Mouse (Mus musculus) ZHBTc4 (cell line): ENCODE data around the gene Tbc1d9b.
"Not testable (repeated sequence)": the region's sequence is repeated elsewhere in the genome, so short reads cannot be mapped to it uniquely, and the experiment has no call there.

Source experiments
- DNase-seq: peaks from one replicate; pipeline ENCODE4 v3.0.0-alpha.2; 2011; ENCODE audit warnings: low read depth, low spot score

Gene Tbc1d9b

DNA sequence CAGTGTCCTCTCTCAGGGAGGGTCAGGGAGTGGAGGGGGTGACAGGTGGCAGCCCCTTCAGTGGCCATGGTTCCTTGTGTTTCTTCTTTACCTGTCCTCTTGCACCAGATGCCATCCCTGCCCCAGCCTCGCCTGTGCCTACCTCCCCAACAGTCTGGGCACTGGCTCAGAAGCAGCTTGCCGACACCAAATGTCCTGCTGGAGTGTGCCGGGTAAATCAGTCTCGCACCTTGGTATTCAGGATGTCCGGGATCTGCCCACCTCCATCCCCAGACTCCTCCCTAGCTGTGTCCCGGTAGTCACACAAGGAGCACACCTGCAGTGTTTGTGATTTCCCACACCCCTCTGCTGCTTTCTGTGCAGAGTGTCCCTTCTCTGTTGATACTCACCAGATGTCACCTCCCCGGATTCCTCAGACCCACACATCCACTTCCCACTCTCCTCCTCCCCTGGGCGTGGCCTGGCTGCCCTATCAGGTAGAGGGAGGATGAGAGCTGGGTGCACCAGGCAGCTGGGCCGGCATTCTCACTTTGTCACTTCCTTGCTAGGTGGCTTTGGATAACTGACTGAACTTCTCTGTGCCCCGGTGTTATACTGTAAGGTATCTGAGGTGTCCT, 7.1 kb downstream of the Tbc1d9b start:
- peak; percentile 58 for DNase-seq

GRCm38 (mm10) chr11:50139571-50139970, 8.4 kb downstream of the Tbc1d9b start:
- peak; percentile 87 for DNase-seq

GRCm38 (mm10) chr11:50145529-50145928, 14.3 kb downstream of the Tbc1d9b start:
- no peak for DNase-seq

GRCm38 (mm10) chr11:50146121-50146520, 14.9 kb downstream of the Tbc1d9b start:
- DNase-seq = no peak

DNA sequence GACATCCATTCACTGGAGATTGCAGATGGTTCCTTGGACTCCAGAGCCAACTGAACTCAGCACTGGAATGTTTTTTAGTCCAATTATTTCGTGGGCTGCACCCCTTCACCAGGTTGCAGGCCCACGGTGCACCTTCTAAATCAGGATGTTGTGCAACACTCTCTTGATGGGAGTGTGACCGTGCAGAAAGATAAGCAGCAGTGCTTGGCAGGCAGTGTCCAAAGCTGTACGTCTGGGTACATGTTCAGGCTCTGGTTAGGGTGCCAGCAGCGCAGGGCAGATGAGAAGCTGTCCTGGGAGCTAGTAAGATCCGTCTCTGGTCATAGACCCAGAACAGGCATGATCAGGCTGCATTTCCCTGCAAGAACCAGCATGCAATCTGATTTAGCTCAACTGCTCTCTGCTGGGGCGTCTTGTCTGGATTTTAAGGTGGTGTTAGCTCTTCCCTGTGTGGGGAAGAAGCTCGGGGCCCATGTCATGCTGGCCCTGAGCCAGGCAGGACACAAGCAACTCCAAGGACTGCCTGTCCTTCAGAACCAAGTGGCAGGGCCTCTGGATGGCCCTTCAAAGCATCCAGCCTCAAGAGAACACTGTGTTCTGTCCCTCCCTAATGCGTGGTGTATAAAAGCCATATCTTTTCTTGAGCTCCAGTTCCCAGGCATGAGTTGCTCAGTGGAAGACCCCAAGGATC, 16.2 kb downstream of the Tbc1d9b start:
- no peak for DNase-seq

DNA sequence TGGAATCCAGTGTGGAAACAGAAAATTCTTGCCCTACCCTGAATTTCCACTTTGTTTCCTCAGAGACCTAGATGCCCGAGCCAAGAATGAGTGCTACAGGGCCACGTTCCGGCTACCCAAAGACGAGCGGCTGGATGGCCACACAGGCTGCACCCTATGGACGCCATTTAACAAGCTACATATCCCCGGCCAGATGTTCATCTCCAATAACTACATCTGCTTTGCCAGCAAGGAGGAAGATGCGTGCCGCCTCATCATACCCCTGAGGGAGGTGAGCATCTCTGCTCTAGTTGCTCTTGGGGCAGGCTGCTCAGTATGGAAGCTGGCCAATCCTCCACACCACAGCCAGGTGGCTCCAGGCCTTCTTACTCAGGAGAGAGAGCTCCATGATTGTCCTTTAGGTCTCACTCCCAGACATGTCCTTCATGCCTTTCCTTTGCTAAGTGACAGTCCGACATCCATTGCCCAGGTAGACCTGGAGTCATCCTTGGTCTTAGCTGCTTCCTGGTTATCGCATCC, 16.8 kb downstream of the Tbc1d9b start:
- no peak for DNase-seq

DNA sequence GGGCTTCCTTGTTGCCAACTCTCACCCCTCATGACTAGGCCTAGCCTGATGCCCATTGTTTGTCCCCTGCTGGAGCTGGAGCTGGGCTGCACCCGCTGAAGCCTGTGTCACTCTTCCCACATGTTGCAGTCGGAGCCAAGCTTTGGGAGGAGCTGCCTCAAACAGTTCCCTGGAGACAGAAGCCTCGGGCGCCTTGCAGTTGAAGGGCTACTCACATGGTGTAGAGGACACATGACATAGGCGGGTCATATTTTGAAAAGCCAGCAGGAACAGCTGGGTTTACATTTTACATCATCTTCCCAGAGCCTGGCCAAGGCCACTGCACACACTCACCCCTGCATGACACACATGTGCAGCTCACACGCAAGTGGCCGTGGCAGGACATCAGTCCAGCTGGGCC, 18.0 kb downstream of the Tbc1d9b start:
- DNase-seq = no peak

DNA sequence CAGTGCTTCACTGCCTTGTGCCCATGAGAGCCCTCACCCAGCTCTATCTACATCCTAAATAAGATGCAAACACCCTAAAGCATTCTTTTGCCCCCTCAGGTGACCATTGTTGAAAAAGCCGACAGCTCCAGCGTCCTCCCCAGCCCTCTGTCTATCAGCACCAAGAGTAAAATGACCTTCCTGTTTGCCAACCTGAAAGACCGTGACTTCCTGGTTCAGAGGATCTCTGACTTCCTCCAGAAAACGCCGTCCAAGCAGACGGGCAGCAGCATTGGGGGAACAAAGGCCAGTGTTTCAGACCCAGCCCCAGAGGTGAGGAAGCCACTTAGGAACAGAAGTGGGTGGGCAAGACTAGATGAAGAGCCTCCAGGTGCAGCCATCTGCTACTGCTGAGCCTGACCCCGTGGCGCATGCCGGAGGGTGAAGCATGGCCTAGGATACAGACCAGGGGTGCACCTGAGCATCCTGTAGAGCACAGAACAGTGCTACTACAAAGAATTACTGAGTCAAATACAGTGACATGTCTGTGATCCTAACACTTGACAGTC, 18.5 kb downstream of the Tbc1d9b start:
- DNase-seq = no peak

- no peak for DNase-seq
Observed at GRCm38 (mm10) chr11:50151374-50151773, 20.2 kb downstream of the Tbc1d9b start.

GRCm38 (mm10) chr11:50154166-50154565, 23.0 kb downstream of the Tbc1d9b start:
- no peak for DNase-seq

DNA sequence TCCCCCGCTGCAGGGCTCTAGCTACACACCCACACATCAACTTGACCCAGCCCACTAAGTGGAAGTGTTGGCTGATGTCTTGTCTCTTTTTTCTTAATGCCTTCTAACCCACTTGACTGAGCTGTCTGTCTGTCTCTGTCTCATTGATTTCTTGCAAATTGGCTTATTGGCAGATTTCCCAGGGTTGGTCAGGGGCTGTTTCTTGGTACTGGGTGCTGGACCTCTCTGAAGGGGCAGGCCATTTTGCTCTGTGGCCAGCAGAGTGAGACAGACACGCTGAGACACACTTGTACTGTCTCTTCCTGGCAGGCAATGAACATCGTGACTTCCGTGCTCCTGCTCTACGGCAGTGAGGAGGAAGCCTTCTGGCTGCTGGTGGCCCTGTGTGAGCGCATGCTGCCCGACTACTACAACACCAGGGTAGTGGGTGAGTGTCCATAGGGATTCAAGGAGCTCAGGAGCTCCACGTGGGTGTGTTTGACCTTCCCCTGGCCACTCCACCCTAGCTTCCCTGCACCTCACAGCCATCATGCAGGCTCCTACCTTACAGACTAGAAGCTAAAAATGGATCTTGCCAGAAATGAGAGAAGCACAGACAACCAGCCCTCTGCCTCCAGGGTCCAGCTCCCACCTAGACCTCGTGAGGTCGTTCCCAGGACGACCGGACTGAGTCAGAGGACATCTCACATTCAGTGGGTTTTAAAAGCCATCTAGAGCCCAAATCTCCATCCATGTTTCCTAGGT, 23.8 kb downstream of the Tbc1d9b start:
- DNase-seq = no peak

DNA sequence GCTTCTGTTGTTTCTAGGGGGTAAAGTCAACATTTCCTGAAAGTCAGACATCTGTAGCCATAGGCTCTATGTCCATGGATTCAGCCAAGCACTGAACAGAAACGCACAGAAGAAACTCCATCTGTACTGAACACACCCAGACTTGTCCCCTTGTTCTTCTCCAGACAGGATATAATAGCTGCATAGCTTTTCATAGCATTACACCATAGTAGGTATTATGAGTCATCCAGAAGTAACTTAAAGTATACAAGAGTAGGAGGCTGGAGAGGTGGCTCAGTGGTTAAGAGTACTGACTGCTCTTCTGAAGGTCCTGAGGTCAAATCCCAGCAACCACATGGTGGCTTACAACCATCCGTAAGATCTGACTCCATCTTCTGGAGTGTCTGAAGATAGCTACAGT, 24.6 kb downstream of the Tbc1d9b start:
- no peak for DNase-seq

GRCm38 (mm10) chr11:50156725-50157258, 25.6 kb downstream of the Tbc1d9b start:
- DNase-seq = no peak

- no peak for DNase-seq
Observed at GRCm38 (mm10) chr11:50158346-50158745, 27.1 kb downstream of the Tbc1d9b start.

- no peak for DNase-seq
Observed at GRCm38 (mm10) chr11:50159347-50159746, 28.2 kb downstream of the Tbc1d9b start.

DNA sequence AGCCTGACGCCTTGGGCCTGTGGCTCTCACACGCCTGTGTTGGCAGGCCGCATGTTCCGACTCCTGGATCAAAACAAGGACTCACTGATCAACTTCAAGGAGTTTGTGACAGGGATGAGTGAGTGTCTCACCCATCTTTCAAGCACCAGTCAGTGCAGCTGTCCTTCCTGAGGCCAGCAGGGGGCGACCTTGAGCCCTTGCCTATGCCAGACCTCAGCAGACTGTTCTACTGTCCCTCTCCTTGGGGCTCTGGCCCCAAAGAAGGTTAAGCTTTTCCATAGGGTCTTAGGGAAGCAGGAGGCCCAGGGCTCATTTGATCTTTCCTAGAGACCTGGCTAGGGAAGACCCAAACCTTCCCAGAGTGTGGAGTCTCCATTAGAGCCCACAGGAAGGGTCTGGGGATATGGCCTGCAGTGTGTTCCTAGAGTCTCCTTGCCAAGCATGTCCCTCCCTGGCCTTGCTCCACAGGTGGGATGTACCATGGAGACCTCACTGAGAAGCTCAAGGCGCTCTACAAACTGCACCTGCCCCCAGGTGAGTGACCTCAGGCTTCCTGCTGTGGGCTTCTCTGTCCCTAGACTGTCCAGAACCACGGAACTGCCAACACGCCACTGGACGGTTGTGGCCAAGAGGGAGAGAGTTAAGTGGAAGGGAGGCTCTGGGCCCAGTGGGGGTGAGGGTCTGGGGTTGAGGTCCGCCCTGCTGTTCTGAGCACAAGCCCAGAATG, 30.5 kb downstream of the Tbc1d9b start:
- peak; percentile 85 for DNase-seq

DNA sequence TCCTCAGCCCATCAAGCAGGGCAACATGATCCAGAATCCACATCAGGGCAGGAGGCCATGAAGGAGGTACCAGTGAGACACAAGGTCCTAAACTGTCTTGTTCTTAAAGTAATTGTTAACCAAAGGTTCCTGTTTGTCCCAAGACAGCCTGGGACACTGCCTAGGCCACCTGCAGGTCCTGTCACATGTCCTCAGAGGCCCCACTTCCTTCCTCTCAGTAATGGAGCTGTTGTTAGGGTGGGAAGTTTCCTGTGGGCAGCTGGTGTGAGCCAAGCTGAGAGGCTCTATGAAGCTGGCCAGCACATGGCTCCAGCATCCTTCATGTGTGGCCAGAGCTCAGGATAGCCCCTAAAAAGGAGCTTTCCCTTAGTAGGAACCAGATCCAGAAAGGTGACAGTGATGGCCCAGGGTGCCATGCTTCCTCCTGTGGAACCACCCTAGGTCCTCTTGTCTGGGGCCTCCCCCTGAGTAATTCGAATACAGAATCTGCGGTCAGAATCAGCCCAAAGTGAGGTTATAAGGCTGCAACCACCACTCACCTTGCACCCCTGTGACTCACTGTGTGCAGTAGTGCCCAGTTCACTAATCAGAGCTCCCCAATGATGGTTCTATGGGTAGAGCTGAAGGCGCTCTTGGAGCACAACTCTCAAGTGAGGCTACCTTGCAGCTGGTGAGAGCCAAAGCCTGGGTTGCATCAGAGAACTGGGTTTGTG, 31.3 kb downstream of the Tbc1d9b start:
- DNase-seq = no peak

GRCm38 (mm10) chr11:50168352-50168751, 37.2 kb downstream of the Tbc1d9b start:
- no peak for DNase-seq

GRCm38 (mm10) chr11:50174111-50174729, 43.0 kb downstream of the Tbc1d9b start, which contains the start of gene Mrnip:
Gene Mrnip, plus strand, starts transcription at chr11:50174444.
- not testable (repeated sequence) for DNase-seq

DNA sequence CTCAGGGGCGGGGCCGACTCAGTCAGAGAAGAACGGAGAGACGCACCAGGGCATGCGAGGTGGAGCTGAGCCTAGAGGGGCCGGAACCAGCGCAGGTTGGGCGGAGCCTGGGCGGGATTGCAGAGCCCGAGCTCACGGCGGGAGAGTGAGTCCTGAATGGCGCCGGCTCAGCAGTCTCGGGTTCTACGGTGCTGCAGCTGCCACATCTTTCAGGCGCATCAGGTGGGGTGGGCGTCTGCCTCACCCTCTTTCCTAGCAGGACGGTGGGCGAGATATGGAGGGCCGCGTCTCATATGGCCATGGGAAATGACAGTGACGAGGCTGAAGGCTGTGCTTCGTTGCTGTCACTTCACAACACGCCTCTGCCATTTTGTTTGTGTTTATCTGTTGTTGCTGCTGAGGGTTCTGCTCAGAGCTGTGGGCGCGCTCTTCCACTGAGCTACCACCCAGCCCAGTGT, 43.6 kb downstream of the Tbc1d9b start:
- peak; percentile 99 for DNase-seq
